Mouse (Mus musculus) cerebral cortex, adult 2 months (tissue): ENCODE data around the gene Foxp2.

Experiments used
- WGBS: fragments of 180-500 bp; shearing (Covaris S2); methylation state at CpG from one replicate; pipeline ENCODE4 v1.1.7; 2018; 5-methylcytosine and 5-hydroxymethylcytosine counted together

The Foxp2 gene

DNA sequence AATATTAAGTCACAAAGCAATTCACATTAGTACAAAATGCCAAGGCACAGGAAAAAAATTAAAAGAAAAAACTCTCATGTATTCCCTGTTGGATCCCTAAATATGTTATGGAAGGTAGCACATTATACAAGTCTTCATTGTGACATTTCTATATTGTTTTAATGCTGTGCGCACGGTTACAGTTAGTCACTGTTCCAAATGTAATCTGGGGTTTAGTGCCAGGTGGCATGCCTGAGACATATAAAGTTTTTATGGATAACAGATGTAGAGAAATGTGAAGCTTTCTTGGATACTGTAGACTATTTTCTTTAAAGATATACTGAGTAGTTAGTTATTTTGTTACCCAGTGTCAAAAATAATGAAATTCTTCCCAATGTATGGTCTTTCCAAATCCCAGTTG is 229.0 kb downstream of the Foxp2 start:
- 66% methylated on average over 2 of the region's 2 CpGs for WGBS

DNA sequence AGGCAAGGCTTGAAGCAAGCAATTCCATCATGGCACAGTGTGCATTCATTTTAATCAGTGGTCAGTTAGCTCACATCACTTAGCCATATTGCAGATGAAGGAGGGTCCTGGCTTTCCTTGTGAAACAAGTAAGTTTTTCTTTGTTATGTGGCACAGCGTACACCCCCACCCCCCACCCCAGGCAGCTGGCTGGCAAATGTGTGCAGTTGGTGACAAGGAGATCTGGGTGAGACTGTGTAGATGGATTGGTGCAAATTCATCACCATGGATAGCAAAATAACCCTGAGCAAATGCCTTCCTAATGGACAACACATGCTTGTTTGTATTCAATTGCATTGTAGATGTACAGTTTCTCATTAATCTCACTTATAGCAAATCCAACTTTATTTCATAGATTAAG is 240.9 kb downstream of the Foxp2 start:
- 82% methylated on average over 1 of the region's 1 CpGs for WGBS

DNA sequence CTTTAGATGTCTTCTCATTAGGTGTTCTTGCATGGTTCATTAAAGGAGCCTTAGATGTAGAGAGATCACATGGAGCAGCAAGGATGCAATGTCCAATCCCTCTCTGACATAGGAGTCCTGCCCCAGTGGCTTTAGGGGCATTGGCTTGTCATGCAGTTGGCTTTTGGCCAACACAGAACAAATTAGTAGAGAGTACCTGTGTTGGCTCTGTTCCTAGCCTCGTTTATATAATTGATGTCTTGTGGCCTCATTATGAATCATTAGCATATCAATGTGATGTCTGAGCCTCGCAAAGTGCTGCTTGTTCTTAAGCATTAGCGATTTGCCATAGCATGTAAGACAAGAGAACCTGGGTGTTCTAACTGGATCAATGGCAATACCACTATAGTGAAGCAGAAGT is 250.5 kb downstream of the Foxp2 start:
- WGBS, result 45% methylated on average over 3 of the region's 3 CpGs

DNA sequence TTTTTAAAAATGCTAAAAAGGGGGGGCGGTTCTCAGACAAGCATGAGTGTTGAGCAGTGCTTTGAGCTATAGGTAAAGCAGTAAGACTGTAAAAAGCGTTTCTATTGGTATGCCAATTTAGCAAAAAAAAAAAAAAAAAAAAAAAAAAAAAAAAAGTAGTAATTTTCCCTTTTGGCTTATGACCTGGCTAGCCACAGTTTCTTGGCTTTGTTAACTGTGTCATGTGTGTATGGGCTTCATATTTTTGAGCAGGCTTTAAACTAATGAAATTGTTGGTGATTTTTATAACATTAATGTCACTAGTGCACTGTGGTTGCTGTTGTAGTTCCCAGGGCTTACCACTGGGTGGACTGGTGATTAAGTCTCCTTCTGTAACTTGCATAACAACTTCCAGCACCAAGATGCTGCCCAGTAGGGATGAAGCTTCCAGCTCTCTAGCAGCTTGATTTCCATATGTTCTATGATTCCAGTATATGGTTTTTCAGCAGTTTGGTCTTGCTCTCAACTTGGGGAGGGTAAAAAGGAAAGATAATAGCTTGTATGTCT is 262.4 kb downstream of the Foxp2 start:
- WGBS, result 88% methylated on average over 2 of the region's 2 CpGs

DNA sequence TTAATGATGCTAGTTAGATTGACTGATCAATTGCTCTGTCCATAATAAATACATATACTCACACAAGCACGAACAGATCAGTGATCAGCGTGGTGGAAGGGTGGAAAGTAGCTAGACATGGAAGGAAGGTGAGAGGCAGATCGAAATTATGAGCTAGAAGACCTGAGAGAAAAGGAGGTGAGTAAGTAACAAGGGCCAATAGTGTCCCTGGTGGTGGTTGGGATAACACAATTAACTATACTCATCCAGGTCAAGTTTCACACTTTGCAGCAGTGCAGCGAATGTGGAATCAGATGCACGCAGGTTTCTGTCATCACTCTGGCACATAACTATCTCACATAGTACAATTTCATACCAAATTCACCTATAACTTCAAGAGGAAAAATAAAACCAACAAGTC is 291.7 kb downstream of the Foxp2 start:
- 85% methylated on average over 5 of the region's 5 CpGs for WGBS

DNA sequence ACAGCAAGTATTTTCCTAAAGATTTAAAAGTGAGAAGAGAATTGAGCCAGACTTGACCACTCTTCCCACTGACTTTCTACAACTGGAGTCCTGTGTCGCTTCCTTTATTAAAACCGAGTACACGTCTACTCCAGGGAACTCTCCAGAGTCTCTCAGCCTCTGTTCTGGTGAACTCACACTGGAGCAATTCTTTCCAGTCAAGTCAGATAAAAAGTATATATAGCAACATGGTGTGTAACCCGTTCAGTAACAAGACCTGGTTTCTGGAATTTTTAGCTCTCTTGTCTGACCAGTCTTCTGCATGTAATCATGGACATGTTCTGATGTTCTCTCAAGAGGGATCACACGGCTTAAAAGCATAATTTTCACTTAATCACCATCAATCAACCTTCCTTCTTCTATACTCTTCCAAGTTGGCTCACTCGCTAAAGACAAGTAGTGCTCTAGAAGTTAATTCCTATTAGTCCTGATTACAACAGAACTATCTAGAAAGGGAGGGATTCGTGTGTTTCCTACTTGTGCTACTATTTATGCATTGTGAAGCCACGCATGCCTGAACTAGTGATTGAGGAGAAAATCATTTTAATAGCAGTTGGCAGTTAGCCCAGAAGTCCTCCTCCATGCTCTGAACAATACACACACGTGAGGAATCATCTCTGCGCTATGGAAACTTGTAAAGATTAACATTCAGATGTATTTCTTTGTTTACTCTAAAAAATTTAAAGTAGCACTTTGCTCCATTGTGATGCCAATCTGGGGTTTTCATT is 341.2 kb downstream of the Foxp2 start:
- 69% methylated on average over 10 of the region's 10 CpGs for WGBS

DNA sequence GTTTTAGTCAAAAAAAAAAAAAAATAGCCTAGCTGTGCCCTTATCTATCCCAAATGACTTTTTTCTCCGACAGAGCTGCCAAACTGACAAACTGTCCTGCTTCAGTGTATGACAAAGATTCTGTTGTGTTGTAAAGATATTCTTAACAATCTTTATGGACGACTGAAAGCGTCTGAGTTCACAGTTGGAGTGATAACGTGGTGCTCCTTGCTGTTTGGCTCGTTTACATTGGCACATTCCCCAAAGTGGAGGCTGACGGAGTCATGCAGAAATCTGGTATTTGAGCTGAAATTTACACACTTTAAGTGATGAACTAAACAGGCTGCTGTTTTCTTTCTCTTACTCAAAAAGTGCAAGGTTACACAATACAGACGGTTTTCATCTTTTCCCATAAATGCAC is 356.2 kb downstream of the Foxp2 start:
- WGBS, result 14% methylated on average over 7 of the region's 7 CpGs

DNA sequence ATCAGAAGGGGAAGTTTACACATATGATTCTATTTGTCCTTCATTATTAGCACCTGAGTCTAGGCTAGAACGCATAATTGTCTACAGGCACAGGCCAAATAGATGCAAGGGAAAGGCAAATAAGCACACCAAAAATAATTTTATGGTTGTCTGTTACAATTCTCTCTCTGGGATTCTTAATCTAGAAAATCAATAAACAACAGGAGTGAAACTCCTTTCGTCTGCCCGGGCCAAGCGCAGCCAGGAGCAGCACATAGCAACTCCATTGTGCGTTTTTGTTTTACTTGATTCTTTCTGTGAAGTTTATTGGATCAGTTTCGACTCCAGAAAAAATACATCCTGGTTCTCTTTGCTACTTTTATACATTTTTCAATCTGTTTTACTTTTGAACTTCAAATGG is 356.7 kb downstream of the Foxp2 start:
- 60% methylated on average over 6 of the region's 6 CpGs for WGBS

DNA sequence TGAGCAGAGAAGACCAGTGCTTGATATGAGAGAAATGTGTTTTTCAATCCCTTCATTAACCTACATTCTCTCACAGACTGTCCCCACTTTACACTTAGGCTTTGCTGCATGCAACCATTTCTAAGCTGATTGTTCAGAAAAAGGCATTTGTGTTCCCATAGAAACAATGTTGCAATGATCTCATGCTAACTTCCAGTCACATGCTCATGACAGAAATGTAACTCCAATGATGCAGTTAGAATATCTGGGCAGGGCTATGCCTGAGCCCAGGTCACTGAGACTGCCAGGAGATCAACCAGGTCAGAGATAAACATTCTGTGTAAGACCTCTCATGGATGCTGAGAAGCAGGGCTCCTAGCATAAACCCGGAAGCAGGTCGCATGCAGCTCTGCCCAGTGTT is 367.0 kb downstream of the Foxp2 start:
- 94% methylated on average over 2 of the region's 2 CpGs for WGBS

DNA sequence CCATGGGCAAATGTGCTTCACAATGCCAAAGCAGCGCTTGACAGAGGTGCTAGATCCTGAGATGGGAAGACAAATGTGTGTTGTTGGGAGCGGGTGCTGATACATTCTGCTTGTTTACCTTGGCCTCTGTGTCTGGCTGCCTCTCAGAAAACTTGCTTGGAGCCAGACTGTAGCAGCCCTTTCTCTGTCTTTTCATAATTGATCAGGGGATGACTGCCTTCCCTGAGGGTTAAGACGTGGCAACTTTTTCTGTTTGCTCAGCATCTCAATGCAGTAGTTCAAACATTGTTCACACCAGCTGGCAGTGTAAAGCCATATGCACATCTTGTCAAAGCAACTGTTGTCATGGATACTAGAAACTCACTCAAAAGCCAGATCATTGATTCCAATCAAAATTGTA is 384.1 kb downstream of the Foxp2 start:
- WGBS, result 53% methylated on average over 3 of the region's 3 CpGs

DNA sequence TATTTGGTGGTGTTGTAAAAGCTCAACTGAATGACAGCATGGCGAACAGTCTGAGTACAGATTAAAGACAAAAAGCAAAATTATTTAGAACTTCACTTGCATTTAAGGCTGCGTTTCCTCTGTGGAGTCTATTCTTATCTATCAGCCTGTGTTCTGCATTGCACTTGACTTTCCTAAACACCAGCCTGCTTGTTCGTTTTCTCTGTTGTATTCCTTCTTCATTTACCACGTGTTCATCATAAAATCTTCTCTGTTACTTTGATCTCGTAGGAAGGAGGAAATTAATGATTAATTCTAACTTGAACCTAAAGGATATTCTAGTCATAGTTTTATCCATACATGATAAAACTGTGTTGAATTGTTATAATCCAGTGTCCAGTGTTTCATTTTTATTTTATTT is 392.9 kb downstream of the Foxp2 start:
- WGBS, result 78% methylated on average over 5 of the region's 5 CpGs

DNA sequence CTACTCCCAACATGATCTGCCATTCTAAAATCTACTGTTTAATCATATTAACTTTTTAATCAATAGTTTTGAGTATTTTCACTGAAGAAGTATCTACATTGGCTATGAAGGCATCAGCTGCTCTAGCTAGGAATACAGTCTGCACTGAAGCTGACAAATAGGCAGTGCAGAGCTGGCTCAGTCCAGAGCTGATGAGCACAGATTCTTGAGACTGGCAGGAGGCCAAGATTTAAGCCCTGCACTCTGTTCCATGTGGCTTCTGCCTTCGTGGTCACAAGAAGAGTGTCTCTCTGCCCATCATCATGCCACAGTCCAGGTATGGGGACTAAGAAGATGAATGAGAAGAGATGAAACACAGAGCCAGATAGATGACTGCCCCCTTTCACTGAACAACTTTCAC is 398.1 kb downstream of the Foxp2 start:
- WGBS, result 7% methylated on average over 1 of the region's 1 CpGs

DNA sequence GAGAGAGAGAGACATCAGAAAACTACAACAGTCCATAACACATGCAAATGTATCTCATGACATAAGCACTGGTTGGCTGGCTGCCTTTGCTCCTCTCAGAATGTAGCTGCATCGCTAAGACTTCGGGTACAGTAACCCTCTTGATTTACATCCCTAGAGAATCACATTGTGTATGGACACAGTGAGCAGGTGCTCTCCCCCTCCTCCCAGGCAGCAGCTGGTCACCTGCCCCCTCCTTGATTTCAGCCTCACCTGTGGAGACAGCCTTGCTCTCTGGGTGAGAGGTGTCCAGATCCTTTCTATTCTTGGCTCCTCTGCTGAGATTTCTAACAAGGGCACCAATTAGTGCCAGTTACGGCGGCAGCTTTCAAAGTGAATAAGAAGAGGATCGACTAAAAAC is 409.5 kb downstream of the Foxp2 start:
- 28% methylated on average over 5 of the region's 5 CpGs for WGBS

DNA sequence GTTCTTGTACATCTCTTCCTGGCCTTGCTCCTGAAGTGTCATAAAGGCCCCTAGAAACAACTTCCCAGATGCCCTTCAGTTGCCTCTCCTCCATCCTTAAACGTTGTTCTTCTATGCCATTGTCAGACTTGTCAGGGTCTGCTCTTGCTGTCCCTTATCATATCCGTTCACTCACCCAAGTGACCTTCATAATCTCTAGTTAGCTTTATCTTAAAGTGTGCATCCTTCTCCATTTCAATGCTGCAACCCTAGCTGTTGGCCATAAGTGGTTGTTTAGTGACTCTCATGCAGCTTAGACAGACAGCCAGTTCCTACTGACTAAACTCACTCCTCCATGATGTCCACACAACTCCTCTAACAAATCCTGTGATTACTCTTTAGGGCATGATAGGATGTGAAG is 415.8 kb downstream of the Foxp2 start:
- 93% methylated on average over 2 of the region's 2 CpGs for WGBS

DNA sequence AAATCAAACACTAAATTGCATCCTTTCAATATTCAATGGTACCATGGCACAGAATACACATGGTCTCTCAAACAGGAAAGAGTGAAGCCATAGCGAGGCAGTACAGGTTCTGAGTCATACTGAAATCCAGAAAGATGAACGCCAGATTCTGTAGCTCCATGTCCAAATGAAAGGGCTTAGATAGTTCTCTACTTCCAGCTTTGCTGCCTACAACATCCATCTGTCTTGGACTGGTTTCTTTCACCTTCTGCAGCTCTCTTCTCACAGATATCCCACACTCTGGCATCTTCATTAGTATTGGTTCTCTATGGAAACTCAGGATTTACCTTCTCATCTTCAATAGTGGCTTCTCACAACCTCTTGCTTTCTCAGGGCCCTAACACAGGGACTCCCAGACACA is 417.2 kb downstream of the Foxp2 start:
- 57% methylated on average over 2 of the region's 2 CpGs for WGBS

DNA sequence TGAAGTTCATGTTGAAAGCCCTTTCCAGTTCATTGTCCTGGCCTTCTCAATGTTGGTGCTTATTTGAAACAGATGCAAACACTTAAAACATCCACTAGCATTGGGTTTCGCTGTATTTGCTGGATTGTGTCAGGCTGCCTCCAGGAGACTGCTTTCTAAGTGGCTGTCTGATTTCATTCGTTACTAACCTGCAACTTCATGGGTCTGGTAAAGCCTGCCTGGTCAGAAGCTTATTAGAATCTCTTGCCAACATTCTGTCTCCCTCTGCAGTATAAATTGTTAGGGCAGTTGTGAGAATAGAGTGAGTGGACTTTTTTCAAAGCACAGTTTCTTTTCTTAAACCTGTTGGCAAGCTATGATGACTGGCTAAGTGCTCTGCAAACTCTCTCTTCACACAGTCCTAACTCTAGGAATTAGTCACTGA is 420.4 kb downstream of the Foxp2 start:
- WGBS, result 59% methylated on average over 2 of the region's 2 CpGs

DNA sequence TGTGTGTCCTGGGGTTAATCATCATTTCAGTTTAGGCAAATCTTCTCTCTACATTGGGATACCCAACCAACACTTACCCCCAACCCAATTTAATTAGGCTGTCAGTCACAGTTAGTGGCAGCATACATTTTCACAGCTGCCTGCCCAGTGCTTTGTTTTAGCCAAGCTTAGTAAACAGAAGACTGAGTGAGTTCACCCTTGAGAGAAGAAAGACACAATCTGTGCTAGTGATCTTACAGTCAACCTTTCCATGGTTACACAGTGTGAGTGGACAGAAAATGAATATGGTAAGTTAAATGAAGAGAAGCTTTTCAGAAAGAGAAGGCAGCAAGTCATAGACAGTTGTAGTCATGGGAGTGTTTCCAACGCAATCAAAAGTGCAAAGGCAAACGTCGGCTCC is 446.6 kb downstream of the Foxp2 start:
- 42% methylated on average over 3 of the region's 3 CpGs for WGBS

DNA sequence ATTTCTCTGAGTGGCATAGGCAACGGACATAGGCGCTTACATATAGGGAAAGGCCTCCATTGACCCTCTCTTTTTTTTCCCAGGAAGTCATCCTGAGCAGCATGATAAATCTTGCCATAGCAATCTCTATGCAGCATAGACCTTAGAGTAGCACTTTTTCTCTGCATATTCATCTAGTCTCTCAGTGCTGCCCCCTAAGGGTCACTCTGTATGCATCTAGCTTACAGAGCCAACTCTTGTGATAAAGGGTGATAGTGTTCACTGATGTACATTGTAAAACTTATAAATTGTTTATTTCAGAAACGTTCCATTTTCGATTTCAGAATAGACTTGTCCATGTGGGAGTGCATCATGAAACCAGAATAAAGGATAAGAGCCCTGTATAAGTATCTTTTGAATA is 454.7 kb downstream of the Foxp2 start:
- 83% methylated on average over 4 of the region's 4 CpGs for WGBS

DNA sequence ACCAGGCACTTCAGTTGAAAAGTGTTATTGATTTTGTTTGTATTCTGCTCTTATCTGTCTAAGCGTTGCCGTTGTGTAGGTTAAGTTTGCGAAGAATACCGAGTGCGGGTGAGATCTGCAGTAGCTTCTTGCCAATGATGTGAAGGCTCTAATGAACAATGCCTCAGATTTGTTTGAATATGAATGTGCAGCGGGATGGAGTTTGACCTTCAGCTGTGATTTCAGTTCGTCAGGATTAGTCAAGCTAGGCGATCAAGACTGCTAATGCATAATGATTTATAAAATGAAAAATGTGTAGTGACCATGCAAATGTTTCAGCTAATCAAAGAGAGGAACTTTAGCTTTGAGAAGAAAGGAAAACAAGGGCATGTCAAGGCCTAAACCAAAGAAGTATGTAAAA is 469.1 kb downstream of the Foxp2 start:
- 79% methylated on average over 8 of the region's 8 CpGs for WGBS

DNA sequence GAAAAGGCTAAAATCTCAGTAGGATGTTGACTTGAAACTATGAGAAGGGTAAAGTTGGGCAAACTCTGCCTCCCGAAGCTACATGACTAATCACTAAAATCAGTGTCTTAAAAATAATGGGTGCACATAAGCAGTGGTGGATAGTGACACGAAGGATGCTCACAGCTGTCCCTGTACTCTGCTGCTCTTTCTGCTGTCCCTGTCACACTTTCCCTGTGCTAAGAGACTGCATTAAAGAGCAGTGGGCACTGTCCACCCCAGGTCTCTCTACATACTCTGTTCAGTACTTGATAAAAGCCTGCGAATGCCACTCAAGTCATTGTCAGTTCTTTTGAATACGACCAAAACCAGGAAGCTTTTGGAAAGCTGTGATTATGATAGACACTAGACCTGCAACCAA is 469.7 kb downstream of the Foxp2 start:
- 90% methylated on average over 4 of the region's 4 CpGs for WGBS

DNA sequence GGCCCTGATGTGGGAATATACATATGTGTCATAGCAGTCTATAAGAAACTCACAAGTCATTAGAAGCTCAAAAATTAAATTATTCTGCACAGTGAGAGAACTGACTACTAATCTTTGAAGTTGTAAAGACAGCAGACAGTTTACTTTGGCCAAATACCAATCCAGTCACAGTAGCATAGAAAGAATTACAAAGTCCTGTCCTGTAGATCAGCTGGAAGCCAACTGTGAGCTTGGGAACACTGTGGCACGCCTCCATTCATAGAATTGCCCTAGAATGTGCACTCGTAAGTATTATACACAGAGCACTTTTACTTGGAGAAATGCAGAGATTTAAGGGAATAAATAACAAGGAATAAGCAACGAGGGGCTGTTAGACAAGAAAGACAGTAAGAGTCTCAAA is 472.5 kb downstream of the Foxp2 start:
- 51% methylated on average over 3 of the region's 3 CpGs for WGBS

DNA sequence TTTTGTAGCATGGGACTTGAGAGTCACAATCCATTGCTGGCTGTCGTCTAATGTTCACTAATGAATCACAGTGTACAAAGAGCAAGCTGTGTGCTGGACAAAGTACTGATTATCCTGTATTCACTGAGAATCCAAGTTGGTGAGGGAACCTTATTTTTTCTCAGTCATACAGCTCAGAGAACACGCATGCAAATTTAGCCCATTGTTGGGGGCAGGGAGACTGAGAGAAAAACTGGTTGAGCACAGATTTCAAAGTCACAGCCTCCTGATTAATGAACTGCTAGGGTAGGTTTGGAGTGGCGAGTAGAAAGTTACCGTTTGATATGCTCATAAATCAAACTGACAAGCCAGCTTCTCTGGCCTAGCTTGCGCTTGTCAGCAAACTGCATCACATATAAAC is 477.1 kb downstream of the Foxp2 start:
- WGBS, result 67% methylated on average over 5 of the region's 5 CpGs

DNA sequence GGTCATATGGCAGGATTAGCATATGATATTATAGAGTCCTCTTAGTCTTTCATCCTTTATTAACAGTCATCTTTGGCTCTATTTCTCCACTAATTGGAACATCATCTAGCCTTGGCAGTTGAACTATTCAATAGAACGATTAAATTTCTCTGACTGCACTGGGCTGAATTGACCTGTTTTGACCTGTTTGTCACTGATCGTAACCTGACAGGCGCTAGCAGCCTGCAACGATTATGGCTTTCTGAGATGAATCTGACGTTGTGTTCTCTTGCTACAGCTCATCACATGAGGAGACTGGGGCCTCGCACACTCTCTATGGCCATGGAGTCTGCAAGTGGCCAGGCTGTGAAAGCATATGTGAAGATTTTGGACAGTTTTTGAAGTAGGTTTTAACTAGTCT is 495.3 kb downstream of the Foxp2 start:
- WGBS, result 78% methylated on average over 6 of the region's 6 CpGs

DNA sequence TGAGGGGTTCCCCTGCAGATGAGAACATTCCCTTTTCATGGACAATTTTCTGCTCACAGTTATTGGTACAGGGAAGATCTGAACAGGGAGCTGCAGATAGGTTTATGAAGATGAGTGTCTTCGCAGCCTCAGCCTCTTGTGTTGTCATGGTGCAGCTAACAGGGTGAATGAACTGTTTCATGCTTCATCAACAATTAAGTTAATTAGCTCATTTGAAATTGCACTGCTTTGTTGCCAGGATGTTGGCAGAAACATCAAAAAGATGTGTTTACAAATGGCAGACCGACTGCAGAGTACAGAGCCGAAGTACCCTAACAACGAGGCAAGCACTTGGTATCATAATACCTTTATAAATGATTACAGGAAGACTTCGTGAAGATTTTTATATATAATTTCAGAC is 496.3 kb downstream of the Foxp2 start:
- WGBS, result 54% methylated on average over 5 of the region's 5 CpGs
